Mouse (Mus musculus) CH12.LX (cell line): ENCODE results near the gene 9430015G10Rik. TPM values are rescaled to one million over a fixed set of nuclear protein-coding genes. Genes with fewer than 3 reads are reported as not detected.

Experiments
- DNase-seq: peaks from one replicate; pipeline ENCODE4 v3.0.0-alpha.2; 2013; ENCODE audit errors: extremely low read depth
- H3K27ac ChIP-seq: 2 replicates; pipeline ENCODE4 v1.5.1; 2012; ENCODE audit warnings: low read depth, mild to moderate bottlenecking, control low read depth, moderate library complexity; ENCODE audit not compliant: insufficient read depth
- H3K27me3 ChIP-seq: replicated peaks from 2 replicates; pipeline ENCODE3; 2012; ENCODE audit warnings: inconsistent platforms
- H3K36me3 ChIP-seq, 2 experiments: replicated peaks in 1 of 2; 2 replicates each; pipeline versions ENCODE3 to v1.6.1; 2012; ENCODE audit warnings: inconsistent platforms in 1 of 2, low read length in 1 of 2, mild to moderate bottlenecking in 1 of 2, mixed read lengths in 1 of 2, moderate library complexity in 1 of 2; ENCODE audit not compliant: control insufficient read depth in 1 of 2, insufficient read depth in 1 of 2
- H3K4me1 ChIP-seq, 2 experiments: 2 replicates each; pipeline ENCODE4 v1.6.1; 2012; ENCODE audit warnings: inconsistent platforms in 1 of 2, moderate library complexity in 1 of 2; ENCODE audit not compliant: insufficient read depth in 2 of 2, control insufficient read depth in 1 of 2
- H3K4me2 ChIP-seq: 2 replicates; pipeline ENCODE4 v1.6.1; 2012; ENCODE audit warnings: low read depth, mild to moderate bottlenecking, control low read depth; ENCODE audit not compliant: poor library complexity, insufficient read depth, severe bottlenecking
- H3K4me3 ChIP-seq, 3 experiments: fragments of 150-350 bp in 1 of 3; sonication (generic) in 1 of 3; replicated peaks in 1 of 3; 2 replicates each; pipeline versions ENCODE3 to v1.5.1; 2011 to 2012; ENCODE audit warnings: low read depth in 2 of 3, low read length in 2 of 3, mild to moderate bottlenecking in 2 of 3, moderate library complexity in 2 of 3, control low read depth in 1 of 3, improper control_type of control experiment in 1 of 3, inconsistent platforms in 1 of 3, mixed read lengths in 1 of 3; ENCODE audit not compliant: poor library complexity in 1 of 3
- H3K79me2 ChIP-seq: replicated peaks from 2 replicates; pipeline ENCODE4 v1.6.1; 2012; ENCODE audit warnings: mild to moderate bottlenecking, moderate library complexity; ENCODE audit not compliant: control insufficient read depth, poor library complexity, insufficient read depth, severe bottlenecking; ENCODE audit errors: extremely low read depth
- H3K9ac ChIP-seq: 2 replicates; pipeline ENCODE4 v1.6.1; 2012; ENCODE audit warnings: low read depth, mild to moderate bottlenecking, control low read depth, moderate library complexity; ENCODE audit not compliant: insufficient read depth
- H3K9me3 ChIP-seq: replicated peaks from 2 replicates; pipeline ENCODE3; 2012; ENCODE audit warnings: low read length, inconsistent platforms, mixed read lengths
- CHD2 ChIP-seq: IDR thresholded peaks from 2 replicates; pipeline ENCODE4 v1.6.1; 2011; ENCODE audit warnings: low read length, improper control_type of control experiment
- CTCF ChIP-seq, 2 experiments: IDR thresholded peaks in 1 of 2; conservative IDR thresholded peaks in 1 of 2; 2 replicates each; pipeline ENCODE4 v1.5.1; 2011 to 2012; ENCODE audit warnings: low read depth in 2 of 2, low read length in 2 of 2, improper control_type of control experiment in 1 of 2, inconsistent platforms in 1 of 2, mild to moderate bottlenecking in 1 of 2, moderate library complexity in 1 of 2
- ELF1 ChIP-seq: IDR thresholded peaks from 2 replicates; pipeline ENCODE4 v1.6.1; 2014; ENCODE audit warnings: low read depth, mild to moderate bottlenecking, inconsistent platforms, low read length, improper control_type of control experiment
- EP300 ChIP-seq: IDR thresholded peaks from 2 replicates; pipeline ENCODE4 v1.6.1; 2011; ENCODE audit warnings: low read length, improper control_type of control experiment
- GABPA ChIP-seq: IDR thresholded peaks from 2 replicates; pipeline ENCODE4 v1.6.1; 2012; ENCODE audit warnings: low read depth, low read length, improper control_type of control experiment, inconsistent platforms; ENCODE audit not compliant: insufficient replicate concordance
- HCFC1 ChIP-seq: IDR thresholded peaks from 2 replicates; pipeline ENCODE4 v1.6.1; 2012; ENCODE audit warnings: low read depth, mild to moderate bottlenecking, inconsistent platforms, low read length, improper control_type of control experiment
- KAT2A ChIP-seq: IDR thresholded peaks from 2 replicates; pipeline ENCODE4 v1.6.1; 2012; ENCODE audit warnings: low read length, improper control_type of control experiment, inconsistent platforms; ENCODE audit not compliant: insufficient replicate concordance
- MAFK ChIP-seq: IDR thresholded peaks from 2 replicates; pipeline ENCODE4 v1.6.1; 2011; ENCODE audit warnings: low read length, improper control_type of control experiment; ENCODE audit not compliant: insufficient replicate concordance
- MEF2A ChIP-seq: IDR thresholded peaks from 2 replicates; pipeline ENCODE4 v1.6.1; 2014; ENCODE audit warnings: low read depth, mild to moderate bottlenecking, inconsistent platforms, low read length, improper control_type of control experiment, borderline replicate concordance
- MYC ChIP-seq: IDR thresholded peaks from 2 replicates; pipeline ENCODE4 v1.6.1; 2011; ENCODE audit warnings: low read depth, mild to moderate bottlenecking, improper control_type of control experiment, low read length
- NELFE ChIP-seq: IDR thresholded peaks from 2 replicates; pipeline ENCODE4 v1.6.1; 2011; ENCODE audit warnings: low read depth, low read length, improper control_type of control experiment
- NRF1 ChIP-seq: IDR thresholded peaks from 2 replicates; pipeline ENCODE4 v1.6.1; 2014; ENCODE audit warnings: low read depth, mild to moderate bottlenecking, inconsistent platforms, low read length, improper control_type of control experiment, moderate library complexity
- RCOR1 ChIP-seq: conservative IDR thresholded peaks from 2 replicates; pipeline ENCODE4 v1.6.1; 2012; ENCODE audit warnings: low read depth, mild to moderate bottlenecking, inconsistent platforms, low read length, improper control_type of control experiment
- UBTF ChIP-seq: IDR thresholded peaks from 2 replicates; pipeline ENCODE4 v1.6.1; 2012; ENCODE audit warnings: low read depth, mild to moderate bottlenecking, inconsistent platforms, low read length, improper control_type of control experiment, moderate library complexity
- USF1 ChIP-seq: IDR thresholded peaks from 2 replicates; pipeline ENCODE4 v1.6.1; 2014; ENCODE audit warnings: low read depth, mild to moderate bottlenecking, inconsistent platforms, low read length, improper control_type of control experiment
- ZNF384 ChIP-seq: IDR thresholded peaks from 2 replicates; pipeline ENCODE4 v1.6.1; 2012; ENCODE audit warnings: low read depth, low read length, improper control_type of control experiment, inconsistent platforms
- dilution Hi-C: fragments of 300-500 bp; cut with MboI; formaldehyde crosslinking; loops from 2 replicates; pipeline ENCODE4 v1.14.3; 2020; ENCODE audit warnings: low sequenced_read_pairs; ENCODE audit not compliant: extremely low pct_unique_long_range_greater_than_20kb, extremely low pct_ligation_motif_present
- in situ Hi-C: fragments of 300-500 bp; cut with MboI; formaldehyde crosslinking; loops from 3 replicates; pipeline ENCODE4 v1.14.3; 2019; ENCODE audit warnings: low sequenced_read_pairs, low pct_ligation_motif_present, low pct_unique_long_range_greater_than_20kb, mixed read lengths
- polyA plus RNA-seq: library from polyadenylated mRNA; unstranded; fragments of >175 nt; gene quantifications from 2 replicates; pipeline ENCODE4 v1.2.1, GENCODE M21; 2012; ENCODE audit warnings: low read depth; ENCODE audit not compliant: insufficient read length
- total RNA-seq, 2 experiments: library from RNA; depleted of rRNA; stranded (reverse); fragments of 300-350 nt in 1 of 2; fragments of >200 nt in 1 of 2; gene quantifications; 2 replicates each; pipeline ENCODE4 v1.2.3; 2012 to 2014

The 9430015G10Rik gene
- total and polyA plus RNA-seq, 3 experiments = 29.8 to 37.7 (median 29.8) TPM

- H3K4me2 ChIP-seq = peak overlapping the region; percentile 70
- no peaks in the 10 kb centered on the region for H3K36me3 ChIP-seq
- no peak overlapping the region for H3K4me3 ChIP-seq
- in situ Hi-C loops = no loop called here
- no peak overlapping the region for H3K27ac ChIP-seq
- peak overlapping the region; percentile 24; the same call in 1 of the 2 replicates for H3K9ac ChIP-seq
- dilution Hi-C loops = no loop called here
- no peaks in the 10 kb centered on the region for H3K27me3 ChIP-seq
- H3K4me1 ChIP-seq = peaks cover 7 to 49% of the 10 kb centered on the region in 2 experiments; a peak in 3 of 4 replicates
- no peaks in the 10 kb centered on the region for H3K9me3 ChIP-seq
- H3K79me2 ChIP-seq = no peaks in the 10 kb centered on the region
- peak; percentile 66 for TF ChIP-seq ELF1
- TF ChIP-seq EP300 = 0 out of 2 replicates have a peak, but pooled peaks have one; percentile 36
- TF ChIP-seq CHD2 = peak; percentile 52; the same call in 1 of the 2 replicates
- no peak for TF ChIP-seq MYC
- DNase-seq = peak; percentile 51
Observed at GRCm38 (mm10) chr4:156087398-156088087, 22.2 kb upstream of the 9430015G10Rik start.

- no peaks in the 10 kb centered on the region for H3K79me2 ChIP-seq
- no peaks in the 10 kb centered on the region for H3K36me3 ChIP-seq
- no peak overlapping the region for H3K27ac ChIP-seq
- dilution Hi-C loops = no loop called here
- no peak overlapping the region for H3K9ac ChIP-seq
- TF ChIP-seq USF1 (no peak), MAFK (no peak), NELFE (no peak), MYC (no peak), ZNF384 (no peak), KAT2A (no peak), RCOR1 (no peak), MEF2A (no peak), CTCF (conservative IDR thresholded peaks at IDR 0.05 in 1 of 2, IDR thresholded peaks at IDR 0.05 in 1 of 2; ENCODE audit: low read depth in 2 of 2, low read length in 2 of 2) (no peak), NRF1 (no peak), UBTF (no peak), EP300 (no peak), ELF1 (no peak), HCFC1 (no peak), GABPA (no peak)
- no peaks in the 10 kb centered on the region for H3K27me3 ChIP-seq
- H3K4me1 ChIP-seq = peaks cover 3 to 42% of the 10 kb centered on the region in 2 experiments; a peak in 3 of 4 replicates
- H3K4me3 ChIP-seq = no peak overlapping the region
- in situ Hi-C loops = loop anchor here (5.0 to 10.0 kb wide), 2 partner anchors 59 to 126 kb away; partner anchors contain the start of gene C1qtnf12
- H3K4me2 ChIP-seq = no peak overlapping the region
- no peak for DNase-seq
- no peaks in the 10 kb centered on the region for H3K9me3 ChIP-seq
Observed at GRCm38 (mm10) chr4:156091236-156091635, 18.5 kb upstream of the 9430015G10Rik start.
